Mouse (Mus musculus) G1E (cell line): Measurements from ENCODE around the gene H2-DMb1. TPM values are rescaled to one million over a fixed set of nuclear protein-coding genes. Genes with fewer than 3 reads are reported as not detected.
"Not testable (repeated sequence)": the region's sequence is repeated elsewhere in the genome, so short reads cannot be mapped to it uniquely, and the experiment has no call there.

Experiments
- ATAC-seq: 2 replicates; pipeline ENCODE4 v1.8.0; 2016; ENCODE audit warnings: mild to moderate bottlenecking; ENCODE audit not compliant: insufficient number of reproducible peaks, poor library complexity, low FRiP score, severe bottlenecking; ENCODE audit errors: extremely low read depth
- DNase-seq: peaks from one replicate; pipeline ENCODE4 v3.0.0; 2012; ENCODE audit warnings: low spot score
- H3K27me3 ChIP-seq: 2 replicates; pipeline ENCODE4 v1.6.1; 2012; ENCODE audit warnings: mild to moderate bottlenecking, low read length, inconsistent platforms; ENCODE audit not compliant: insufficient read depth
- H3K36me3 ChIP-seq: replicated peaks from 2 replicates; pipeline ENCODE3; 2012; ENCODE audit warnings: mild to moderate bottlenecking, inconsistent platforms
- H3K4me1 ChIP-seq: 2 replicates; pipeline ENCODE4 v1.6.1; 2012; ENCODE audit warnings: low read depth, low read length, inconsistent platforms, mixed read lengths; ENCODE audit not compliant: insufficient read depth
- H3K4me3 ChIP-seq: 2 replicates; pipeline ENCODE4 v1.5.1; 2012; ENCODE audit warnings: low read depth, mild to moderate bottlenecking, inconsistent platforms, low read length, moderate library complexity, mixed read lengths
- H3K9me3 ChIP-seq: replicated peaks from 2 replicates; pipeline ENCODE4 v1.6.1; 2012; ENCODE audit warnings: inconsistent platforms
- CTCF ChIP-seq: IDR thresholded peaks from 2 replicates; pipeline ENCODE4 v1.5.1; 2012; ENCODE audit warnings: low read depth, low read length, inconsistent platforms, mixed read lengths
- GATA1 ChIP-seq: IDR thresholded peaks from 2 replicates; pipeline ENCODE4 v1.6.1; 2012; ENCODE audit warnings: borderline replicate concordance, low read length, inconsistent platforms, mixed read lengths
- GATA2 ChIP-seq: IDR thresholded peaks from 2 replicates; pipeline ENCODE4 v1.6.1; 2012; ENCODE audit warnings: low read depth, low read length, inconsistent platforms, borderline replicate concordance
- POLR2AphosphoS5 ChIP-seq: IDR thresholded peaks from 2 replicates; pipeline ENCODE4 v1.6.1; 2012; ENCODE audit warnings: low read depth, low read length, inconsistent platforms; ENCODE audit not compliant: insufficient replicate concordance
- TAL1 ChIP-seq: conservative IDR thresholded peaks from 2 replicates; pipeline ENCODE4 v1.6.1; 2012; ENCODE audit warnings: low read depth, low read length, inconsistent platforms, mixed read lengths
- polyA plus RNA-seq: library from polyadenylated mRNA; stranded (reverse); fragments of >175 nt; gene quantifications from 2 replicates; pipeline ENCODE4 v1.2.3, GENCODE M21; 2012
- total RNA-seq, 2 experiments: library from RNA; stranded (forward) in 1 of 2; stranded (reverse) in 1 of 2; fragments of 200-1000 nt in 1 of 2; fragments of >200 nt in 1 of 2; fragmentation: Nextera tagmentation in 1 of 2; gene quantifications; 2 replicates each; pipeline ENCODE4 v1.2.3; 2014 to 2017

The H2-DMb1 gene
- total and polyA plus RNA-seq, 3 experiments, result 0.10 to 0.44 TPM; not detected in 1

- TF ChIP-seq TAL1 (no peak), GATA2 (no peak), GATA1 (no peak), POLR2AphosphoS5 (no peak), CTCF (no peak)
- Histone ChIP-seq H3K9me3 (no peaks in the 10 kb centered on the region), H3K4me1 (peaks cover 6% of the 10 kb centered on the region), H3K27me3 (peaks cover 56% of the 10 kb centered on the region), H3K36me3 (no peaks in the 10 kb centered on the region), H3K4me3 (no peak overlapping the region)
- DNase-seq, result no peak
- ATAC-seq, result no peak
Measured at GRCm38 (mm10) chr17:34142456-34143010, 10.3 kb upstream of the H2-DMb1 start.

GRCm38 (mm10) chr17:34143033-34143432 is 9.8 kb upstream of the H2-DMb1 start, which contains the start of gene H2-DMb2:
TSS of gene H2-DMb2 (plus strand) at chr17:34143307.
- no peaks in the 10 kb centered on the region for H3K36me3 ChIP-seq
- no peak for DNase-seq

GRCm38 (mm10) chr17:34143461-34143860 is 9.4 kb upstream of the H2-DMb1 start:
- H3K4me1 ChIP-seq, result peaks cover 6% of the 10 kb centered on the region
- no peak for DNase-seq
- ATAC-seq, result no peak
- no peaks in the 10 kb centered on the region for H3K9me3 ChIP-seq
- no peaks in the 10 kb centered on the region for H3K36me3 ChIP-seq
- no peak for TF ChIP-seq CTCF
- TF ChIP-seq GATA1, result no peak
- TF ChIP-seq POLR2AphosphoS5, result no peak
- TF ChIP-seq TAL1, result no peak
- TF ChIP-seq GATA2, result no peak
- H3K27me3 ChIP-seq, result peaks cover 49% of the 10 kb centered on the region
- no peak overlapping the region for H3K4me3 ChIP-seq

More at GRCm38 (mm10) chr17:34143033-34143432, 9.8 kb upstream of the H2-DMb1 start, which contains the start of gene H2-DMb2:
- no peaks in the 10 kb centered on the region for H3K9me3 ChIP-seq
- peaks cover 6% of the 10 kb centered on the region for H3K4me1 ChIP-seq
- peaks cover 54% of the 10 kb centered on the region for H3K27me3 ChIP-seq
- TF ChIP-seq POLR2AphosphoS5 (no peak), TAL1 (no peak), GATA1 (no peak), CTCF (no peak), GATA2 (no peak)
- no peak for ATAC-seq
- H3K4me3 ChIP-seq, result no peak within 1 kb of the TSS

GRCm38 (mm10) chr17:34144221-34144620 is 8.7 kb upstream of the H2-DMb1 start:
- H3K4me1 ChIP-seq, ATAC-seq, H3K4me3 ChIP-seq, H3K9me3 ChIP-seq, DNase-seq, H3K36me3 ChIP-seq: not testable (repeated sequence)
- H3K27me3 ChIP-seq, result peaks cover 45% of the 10 kb centered on the region

- Histone ChIP-seq H3K36me3 (no peaks in the 10 kb centered on the region), H3K4me3 (no peak overlapping the region), H3K9me3 (no peaks in the 10 kb centered on the region), H3K27me3 (peaks cover 38% of the 10 kb centered on the region), H3K4me1 (peaks cover 6% of the 10 kb centered on the region)
- DNase-seq (no peak), ATAC-seq (no peak)
- TF ChIP-seq GATA2 (no peak), CTCF (no peak), TAL1 (no peak), GATA1 (no peak), POLR2AphosphoS5 (no peak)
Measured at GRCm38 (mm10) chr17:34144960-34145371, 7.9 kb upstream of the H2-DMb1 start.

GRCm38 (mm10) chr17:34155534-34155933 is 2.7 kb downstream of the H2-DMb1 start:
- Histone ChIP-seq H3K4me3 (no peak overlapping the region), H3K4me1 (no peaks in the 10 kb centered on the region; the same call in 1 of the 2 replicates), H3K36me3 (no peaks in the 10 kb centered on the region), H3K27me3 (peaks cover 11% of the 10 kb centered on the region; the same call in 1 of the 2 replicates), H3K9me3 (no peaks in the 10 kb centered on the region)
- ATAC-seq (no peak), DNase-seq (no peak)
- TF ChIP-seq GATA2 (no peak), GATA1 (no peak), POLR2AphosphoS5 (no peak), CTCF (no peak), TAL1 (no peak)

- DNase-seq (no peak), ATAC-seq (no peak)
- H3K9me3 ChIP-seq, result no peaks in the 10 kb centered on the region
- H3K4me1 ChIP-seq, result no peaks in the 10 kb centered on the region
- H3K4me3 ChIP-seq, result no peak overlapping the region
- TF ChIP-seq GATA1, result no peak
- no peak for TF ChIP-seq GATA2
- TF ChIP-seq POLR2AphosphoS5, result no peak
- no peak for TF ChIP-seq CTCF
- TF ChIP-seq TAL1, result no peak
- no peaks in the 10 kb centered on the region for H3K36me3 ChIP-seq
- H3K27me3 ChIP-seq, result peaks cover 29% of the 10 kb centered on the region
Measured at GRCm38 (mm10) chr17:34164202-34164895, 11.5 kb downstream of the H2-DMb1 start.
